Mouse (Mus musculus): ENCODE measurements at regions not wholly inside any gene's neighbourhood (a gene's known extent, or its start where the extent isn't known, plus 50 kb on each side); places are given as distances from the start of the nearest gene placed in this dataset.
"Not testable (repeated sequence)": the region's sequence is repeated elsewhere in the genome, so short reads cannot be mapped to it uniquely, and the experiment has no call there.

DNA sequence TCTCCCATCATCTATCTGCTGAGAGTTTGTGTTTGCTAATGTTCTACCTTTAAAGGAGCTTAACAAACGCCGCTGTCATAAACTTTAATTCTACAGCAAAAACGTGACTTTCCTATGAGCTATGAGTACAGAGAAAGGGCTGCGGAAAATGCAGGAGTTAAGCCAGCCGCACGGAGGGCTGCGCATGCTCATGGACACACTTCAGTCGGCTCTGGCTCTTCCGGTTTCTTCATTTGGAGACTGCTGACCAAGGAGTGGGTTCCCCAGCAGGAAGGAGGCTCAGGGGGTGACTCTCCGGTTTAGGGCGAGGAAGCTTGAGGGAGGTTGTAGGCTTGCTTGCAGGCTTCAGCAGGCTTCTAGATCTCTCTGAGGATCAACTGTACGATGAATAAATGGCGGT is 59.3 kb downstream of the Sox2 start:
- peak in 1 of 2 experiments; percentile 4 for DNase-seq

- not testable (repeated sequence) for DNase-seq
Observed at GRCm38 (mm10) chr3:34712137-34712536, 61.9 kb downstream of the Sox2 start.

DNA sequence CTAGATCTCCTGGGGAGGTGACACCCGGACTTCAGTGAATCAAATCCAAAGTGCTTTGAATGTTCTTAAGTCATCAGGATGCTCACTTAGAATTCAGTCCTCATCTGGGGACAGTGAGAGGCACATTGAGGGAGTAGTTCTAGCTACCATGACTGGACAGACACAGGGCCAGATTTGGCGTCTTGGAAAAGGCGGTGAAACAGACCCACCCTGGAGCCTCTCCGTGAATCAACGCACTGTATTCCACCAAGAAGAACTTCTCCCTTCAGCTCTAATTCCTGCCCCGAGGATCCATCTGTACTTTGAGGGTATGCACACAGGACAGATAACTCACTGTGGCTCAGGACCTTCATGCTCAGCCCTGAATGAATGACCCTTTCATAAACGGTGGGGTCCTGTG is 72.3 kb downstream of the Sox2 start:
- DNase-seq, result no peak

DNA sequence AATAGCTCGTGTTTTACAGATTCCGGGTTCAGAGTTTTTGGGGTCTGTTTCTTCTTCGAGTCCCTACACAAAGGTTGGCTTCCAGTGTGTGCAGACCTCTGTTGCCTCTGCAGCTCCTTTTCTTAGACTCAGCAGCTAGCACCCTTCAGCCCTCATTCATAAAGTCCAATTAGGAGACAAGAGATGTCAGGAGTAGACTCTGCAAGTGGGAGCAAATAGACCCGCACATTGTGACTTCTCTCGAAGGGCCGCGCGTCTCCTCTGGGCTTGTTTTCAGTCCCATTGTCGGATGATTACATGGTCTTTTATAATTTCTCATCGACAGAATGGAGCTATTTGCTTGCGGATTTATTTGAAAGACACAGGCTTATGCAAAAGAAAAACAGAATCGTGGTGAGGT is 76.8 kb downstream of the Sox2 start:
- no peak for DNase-seq

DNA sequence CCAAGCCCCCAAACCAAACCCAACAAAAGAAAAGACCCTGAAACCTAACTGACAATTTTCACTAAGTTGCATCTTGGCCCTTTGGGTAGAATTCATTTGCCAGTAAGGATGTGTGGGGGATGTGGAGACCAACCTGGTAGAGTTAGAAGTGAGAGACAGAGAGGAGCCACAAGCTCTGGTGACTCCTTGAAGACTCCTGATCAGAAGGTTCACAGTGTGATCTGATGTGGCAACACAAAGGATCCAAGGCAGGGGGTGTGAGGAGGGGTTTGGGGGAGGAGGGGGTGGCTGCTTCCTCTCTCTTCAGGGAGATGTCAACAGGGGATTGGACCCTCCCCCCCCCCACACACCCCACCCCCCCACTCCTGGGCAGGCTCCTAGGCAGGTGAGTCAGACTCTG is 78.1 kb downstream of the Sox2 start:
- DNase-seq, result no peak

GRCm38 (mm10) chr3:34734966-34735365 is 84.8 kb downstream of the Sox2 start:
- no peak for DNase-seq

DNA sequence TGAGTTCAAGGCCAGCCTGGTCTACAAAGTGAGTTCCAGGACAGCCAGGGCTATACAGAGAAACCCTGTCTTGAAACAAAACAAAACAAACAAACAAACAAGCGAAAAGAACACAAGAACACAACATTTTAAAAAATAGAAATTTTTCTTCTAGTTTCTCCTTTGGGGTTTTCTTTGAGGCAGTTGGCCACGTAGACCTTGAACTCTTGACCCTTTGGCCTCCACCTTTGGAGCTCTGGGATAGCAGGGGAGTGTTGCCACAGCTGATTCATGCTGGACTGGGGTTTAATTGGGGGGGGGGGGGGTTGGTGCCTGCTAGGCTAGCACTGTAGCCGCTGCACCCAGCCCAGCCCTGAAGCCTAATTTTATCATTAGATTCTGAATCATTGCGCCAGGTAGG is 87.8 kb downstream of the Sox2 start:
- DNase-seq, result no peak

DNA sequence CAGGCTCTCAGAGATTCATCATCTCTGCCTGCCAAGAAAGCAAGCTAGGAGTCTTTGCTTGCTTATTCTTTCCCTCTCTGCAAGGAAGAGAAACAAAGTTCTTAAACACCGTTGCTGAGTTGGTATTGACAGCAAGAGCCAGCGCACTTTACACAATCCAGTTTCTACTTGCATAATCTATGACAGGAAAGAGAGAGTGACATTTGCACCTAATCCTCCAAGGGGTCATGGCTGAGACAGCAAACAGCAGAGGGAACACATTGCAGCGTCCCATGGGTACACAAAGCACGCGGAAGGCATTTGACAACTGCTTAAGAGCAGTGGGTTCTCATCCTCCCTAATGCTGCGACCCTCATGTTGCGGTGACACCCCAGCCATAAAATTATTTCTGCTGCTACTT is 88.7 kb downstream of the Sox2 start:
- DNase-seq, result no peak

GRCm38 (mm10) chr3:34739693-34740092 is 89.5 kb downstream of the Sox2 start:
- no peak for DNase-seq

GRCm38 (mm10) chr3:34740110-34740509 is 89.9 kb downstream of the Sox2 start:
- DNase-seq, result no peak

GRCm38 (mm10) chr3:34745181-34745736 is 95.1 kb downstream of the Sox2 start:
- DNase-seq, result no peak

- DNase-seq, result no peak
Observed at GRCm38 (mm10) chr3:34747499-34748093, 97.4 kb downstream of the Sox2 start.

- DNase-seq, result no peak
Observed at GRCm38 (mm10) chr3:34749989-34750388, 99.8 kb downstream of the Sox2 start.

DNA sequence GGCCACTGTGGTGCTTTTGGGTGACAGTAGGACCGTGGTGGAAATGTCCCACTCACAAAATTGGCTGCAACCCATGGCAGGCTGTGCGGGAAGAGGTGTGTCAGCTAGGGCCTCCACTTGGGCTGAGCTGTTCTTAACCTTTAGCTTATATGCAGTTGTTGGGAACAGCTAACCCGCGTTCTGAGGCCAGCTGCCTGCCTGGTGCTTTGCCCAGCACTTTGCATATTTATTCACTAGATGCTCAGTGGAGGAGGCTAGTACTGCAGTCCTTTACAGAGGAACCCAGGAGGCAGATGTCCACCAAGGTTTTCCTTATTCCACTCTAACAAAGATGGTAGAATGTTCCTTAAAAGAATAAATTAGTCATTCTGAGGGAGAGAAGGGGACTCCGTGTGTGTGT is 101.3 kb downstream of the Sox2 start:
- no peak for DNase-seq

DNA sequence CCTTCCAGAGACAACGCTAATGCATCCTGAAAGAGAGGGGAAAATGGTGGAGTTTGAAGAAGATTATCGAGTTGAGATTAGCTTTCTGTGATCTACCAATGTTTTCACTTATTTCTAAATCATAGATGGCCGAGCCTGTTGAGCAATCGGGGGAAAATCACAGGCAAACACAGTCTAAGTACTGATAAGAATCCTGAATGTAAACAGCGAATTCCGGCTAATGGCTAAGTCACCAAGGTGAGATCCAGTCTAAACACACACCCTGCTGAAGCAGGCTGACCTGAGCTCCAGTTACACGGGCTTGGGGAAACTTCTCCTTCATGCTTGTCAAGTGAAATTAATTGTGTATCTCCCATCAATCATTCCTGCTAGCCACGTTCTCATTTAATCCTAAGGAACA is 103.4 kb downstream of the Sox2 start:
- DNase-seq, result no peak

GRCm38 (mm10) chr3:34754781-34755180 is 104.6 kb downstream of the Sox2 start:
- DNase-seq, result no peak

DNA sequence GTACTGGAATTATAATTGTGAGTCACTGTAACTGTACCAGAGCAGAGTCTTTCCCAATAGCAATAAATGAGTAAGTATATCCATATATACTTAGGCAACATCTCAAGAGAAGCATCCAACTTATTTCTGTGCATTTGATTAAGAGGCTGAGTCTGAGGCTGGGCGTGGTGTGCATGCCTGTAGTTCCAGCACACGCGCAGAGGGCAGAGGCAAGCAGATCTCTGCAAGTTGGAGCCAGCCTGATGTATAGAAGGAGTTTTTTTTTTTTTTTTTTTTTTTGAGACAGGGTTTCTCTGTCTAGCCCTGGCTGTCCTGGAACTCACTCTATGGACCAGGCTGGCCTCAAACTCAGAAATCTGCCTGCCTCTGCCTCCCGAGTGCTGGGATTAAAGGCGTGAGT is 105.1 kb downstream of the Sox2 start:
- not testable (repeated sequence) for DNase-seq

DNA sequence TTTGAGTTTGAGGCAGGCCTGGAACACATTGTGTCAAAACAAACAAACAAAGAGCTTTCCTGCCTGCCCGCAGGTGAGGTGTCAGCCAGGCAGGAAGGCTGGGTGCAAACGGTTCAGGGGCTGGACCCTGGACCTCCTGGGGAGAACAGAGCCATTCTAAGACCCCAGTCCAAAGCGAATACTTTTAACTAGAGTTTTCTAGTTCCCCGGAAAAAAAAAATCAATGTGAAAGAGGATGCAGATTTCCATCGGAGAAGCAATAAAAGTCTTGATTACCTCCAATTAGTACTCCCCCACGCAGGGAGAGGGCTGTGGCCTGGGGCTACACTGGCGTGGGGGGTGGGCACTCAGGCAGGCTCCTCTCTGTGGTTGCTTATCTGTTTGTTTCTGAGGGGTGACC is 106.4 kb downstream of the Sox2 start:
- DNase-seq, result no peak

DNA sequence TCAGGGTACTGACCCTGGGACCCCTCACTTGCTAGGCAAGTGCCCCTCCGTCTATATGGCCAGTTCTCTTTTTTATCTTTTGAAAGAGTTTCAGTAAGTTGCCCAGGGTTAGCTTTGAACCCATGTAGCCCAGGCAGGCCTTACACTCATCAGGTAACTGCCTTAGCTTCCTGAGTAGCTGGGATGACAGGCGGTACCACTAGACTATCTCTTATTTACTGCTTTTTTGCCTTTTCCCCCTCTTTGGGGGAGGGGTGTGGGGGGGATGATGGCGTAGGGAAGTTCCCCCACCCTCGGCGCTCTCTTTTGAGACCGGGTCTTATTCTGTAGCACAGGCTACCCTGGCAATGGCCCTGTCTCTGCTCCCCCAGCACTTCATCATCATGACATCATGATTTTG is 106.9 kb downstream of the Sox2 start:
- no peak for DNase-seq

GRCm38 (mm10) chr3:34757813-34758510 is 107.8 kb downstream of the Sox2 start:
- no peak for DNase-seq

DNA sequence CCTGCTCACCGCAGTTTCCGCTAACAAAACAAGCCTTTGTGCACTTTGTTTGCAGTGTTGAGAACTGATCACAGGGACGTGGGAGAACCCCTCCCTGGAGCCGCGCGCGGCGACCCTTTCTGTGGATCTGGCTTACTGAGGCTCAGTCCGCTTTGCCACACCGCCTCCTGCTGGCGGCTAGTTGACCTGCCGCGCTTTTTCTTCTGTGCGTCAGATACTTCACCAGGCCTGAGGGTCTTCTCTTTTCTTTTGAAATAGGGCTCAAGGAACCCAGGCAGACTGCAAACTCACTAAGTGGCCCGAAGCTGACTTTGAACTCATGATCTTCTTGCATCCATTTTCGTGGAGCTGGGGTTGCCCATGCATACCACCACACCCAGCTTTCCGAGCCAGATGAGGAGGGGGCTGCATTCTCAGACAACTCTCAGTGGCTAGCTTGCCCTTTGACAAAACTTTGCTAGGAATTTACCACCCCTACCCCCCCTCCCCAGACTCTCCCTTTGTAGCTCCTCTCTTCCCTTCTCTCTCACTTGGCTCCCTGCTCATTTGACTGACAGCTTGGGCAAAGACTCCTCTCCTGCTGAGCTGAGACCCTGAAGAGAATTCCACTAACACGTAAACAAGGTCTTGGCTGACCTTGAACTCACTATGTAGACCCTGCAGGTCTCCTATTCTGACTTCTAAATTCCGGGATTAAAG is 109.9 kb downstream of the Sox2 start:
- DNase-seq, result no peak

DNA sequence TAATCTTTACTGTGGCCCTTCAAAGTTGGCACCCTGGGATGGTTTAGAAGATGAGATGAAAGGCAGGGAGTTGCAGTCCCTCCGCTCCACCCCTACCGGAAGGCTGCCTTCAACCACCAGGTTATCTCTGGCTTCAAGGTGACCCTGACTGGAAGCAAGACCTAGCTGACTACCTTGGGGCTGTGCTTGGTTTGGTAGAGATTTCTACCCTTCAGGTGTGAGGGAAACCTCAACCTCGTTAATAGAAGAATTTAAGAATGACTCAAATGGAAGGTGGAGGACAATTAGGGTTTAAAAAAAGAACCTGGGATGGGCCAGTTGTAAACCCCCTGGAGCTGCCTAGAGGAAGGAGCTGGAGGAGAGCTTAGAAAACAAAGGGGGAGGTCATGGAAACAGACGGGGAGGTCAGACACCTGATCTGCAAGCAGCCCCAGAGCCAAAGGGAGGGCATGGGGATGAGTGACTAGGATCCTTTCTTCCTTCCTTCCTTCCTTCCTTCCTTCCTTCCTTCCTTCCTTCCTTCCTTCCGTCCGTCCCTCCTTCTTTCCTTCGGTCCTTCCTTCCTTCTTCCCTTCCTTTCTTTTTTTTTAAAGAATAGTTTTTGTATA is 111.1 kb downstream of the Sox2 start:
- no peak for DNase-seq

DNA sequence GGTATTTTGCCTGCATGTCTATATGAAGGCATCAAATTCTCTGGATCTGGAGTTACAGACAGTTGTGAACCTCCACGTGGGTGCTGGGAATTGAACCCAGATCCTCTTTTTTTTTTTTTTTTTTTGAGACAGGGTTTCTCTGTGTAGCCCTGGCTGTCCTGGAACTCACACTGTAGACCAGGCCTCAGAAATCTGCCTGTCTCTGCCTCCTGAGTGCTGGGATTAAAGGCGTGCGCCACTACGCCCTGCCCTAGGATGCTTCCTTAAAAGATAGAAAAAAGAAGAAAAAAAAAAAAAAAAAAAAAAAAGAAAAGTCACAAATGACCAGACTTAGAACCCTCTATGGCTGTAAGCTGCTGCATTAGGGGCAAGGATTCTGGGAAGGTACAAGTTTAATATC is 111.6 kb downstream of the Sox2 start:
- DNase-seq, result no peak

GRCm38 (mm10) chr3:34764559-34764958 is 114.4 kb downstream of the Sox2 start:
- DNase-seq, result no peak

Measured in kidney, postnatal 36 days (tissue).